Mouse (Mus musculus) left cerebral cortex, adult 2 months (tissue): Measurements from ENCODE around the gene Mid1. TPM values are rescaled to one million over a fixed set of nuclear protein-coding genes. Genes with fewer than 3 reads are reported as not detected.
"Not testable (repeated sequence)": the region's sequence is repeated elsewhere in the genome, so short reads cannot be mapped to it uniquely, and the experiment has no call there.

Experiments
- DNase-seq, 2 experiments: peaks; one replicate each; pipeline ENCODE4 v3.0.0; 2021 to 2022; ENCODE audit warnings: low spot score in 2 of 2, mixed read lengths in 1 of 2; ENCODE audit errors: extremely low spot score in 1 of 2
- H3K27ac ChIP-seq: fragments of 200-600 bp; 2 replicates; pipeline ENCODE4 v1.8.1; 2022
- H3K4me3 ChIP-seq: fragments of 200-600 bp; 2 replicates; pipeline ENCODE4 v1.8.1; 2022
- CTCF ChIP-seq: fragments of 200-600 bp; IDR thresholded peaks from 2 replicates; pipeline ENCODE4 v1.8.1; 2022; ENCODE audit warnings: antibody characterized with exemption, mild to moderate bottlenecking, moderate library complexity
- intact Hi-C: fragments of 180-260 bp; cut with DNase I; formaldehyde crosslinking; loops from one replicate; pipeline ENCODE4 v1.15.1; 2025
- total RNA-seq, 2 experiments: library from RNA; stranded (reverse); gene quantifications; 2 replicates each; pipeline ENCODE4 v1.2.3; 2021

Gene Mid1
- total RNA-seq, 2 experiments from 2014 or later: 19.7 to 24.5 TPM

- peak; percentile 98 for TF ChIP-seq CTCF
- H3K27ac ChIP-seq, intact Hi-C loops, H3K4me3 ChIP-seq: not testable (repeated sequence)
- peak; percentile 77 to 80 for DNase-seq
Observed at GRCm38 (mm10) chrX:170021750-170022461, 336.9 kb downstream of the Mid1 start.

Other genes starting within 250 kb of the Mid1 start
- gene 4933400A11Rik, start 94.4 kb downstream of the Mid1 start, total RNA-seq: not detected